Mouse (Mus musculus) cerebellum, adult 11-12 months (tissue): Measurements from ENCODE around the gene Chchd4.

ENCODE experiments used
- DNase-seq: peaks from one replicate; pipeline ENCODE4 v3.0.0; 2022

Gene Chchd4

GRCm38 (mm10) chr6:91472868-91473804, at the start of gene Chchd4, which contains the start of gene Tmem43:
Gene Chchd4 (minus strand): TSS chr6:91473546.
Gene Tmem43 (plus strand): TSS chr6:91473703.
- DNase-seq: peak; percentile 99

- no peak for DNase-seq
Measured at GRCm38 (mm10) chr6:91522816-91523215, 49.5 kb upstream of the Chchd4 start.

- no peak for DNase-seq
Measured at GRCm38 (mm10) chr6:91518454-91519020, 45.2 kb upstream of the Chchd4 start.

GRCm38 (mm10) chr6:91515545-91516449, 42.5 kb upstream of the Chchd4 start, which contains the start of the genes Xpc and Lsm3:
Gene Xpc (minus strand): TSS chr6:91515888.
Gene Lsm3 (plus strand): TSS chr6:91515928.
- peak; percentile 96 for DNase-seq

- peak; percentile 12 for DNase-seq
Measured at GRCm38 (mm10) chr6:91514737-91515362, 41.5 kb upstream of the Chchd4 start.

- DNase-seq: no peak
Measured at GRCm38 (mm10) chr6:91514135-91514534, 40.8 kb upstream of the Chchd4 start.

- no peak for DNase-seq
Measured at GRCm38 (mm10) chr6:91510211-91510610, 36.9 kb upstream of the Chchd4 start.

- DNase-seq: peak; percentile 24
Measured at GRCm38 (mm10) chr6:91509326-91509725, 36.0 kb upstream of the Chchd4 start.

- DNase-seq: no peak
Measured at GRCm38 (mm10) chr6:91508041-91508440, 34.7 kb upstream of the Chchd4 start.

GRCm38 (mm10) chr6:91506036-91506435, 32.7 kb upstream of the Chchd4 start:
- no peak for DNase-seq

- DNase-seq: no peak
Measured at GRCm38 (mm10) chr6:91503302-91503701, 30.0 kb upstream of the Chchd4 start.

GRCm38 (mm10) chr6:91494526-91494925, 21.2 kb upstream of the Chchd4 start:
- no peak for DNase-seq

- no peak for DNase-seq
Measured at GRCm38 (mm10) chr6:91493053-91493452, 19.7 kb upstream of the Chchd4 start.

- no peak for DNase-seq
Measured at GRCm38 (mm10) chr6:91491004-91491403, 17.7 kb upstream of the Chchd4 start.

- DNase-seq: no peak
Measured at GRCm38 (mm10) chr6:91489872-91490271, 16.5 kb upstream of the Chchd4 start.

- no peak for DNase-seq
Measured at GRCm38 (mm10) chr6:91488496-91489212, 15.3 kb upstream of the Chchd4 start.

GRCm38 (mm10) chr6:91486736-91487453, 13.5 kb upstream of the Chchd4 start:
- DNase-seq: no peak

- no peak for DNase-seq
Measured at GRCm38 (mm10) chr6:91483371-91483770, 10.0 kb upstream of the Chchd4 start.

GRCm38 (mm10) chr6:91476541-91476940, 3.2 kb upstream of the Chchd4 start:
- no peak for DNase-seq

- DNase-seq: peak; percentile 55
Measured at GRCm38 (mm10) chr6:91474441-91475190, 1.3 kb upstream of the Chchd4 start.
